Mouse (Mus musculus): ENCODE measurements around the gene Cdpf1. TPM values are rescaled to one million over a fixed set of nuclear protein-coding genes. Genes with fewer than 3 reads are reported as not detected.
"Not testable (repeated sequence)": the region's sequence is repeated elsewhere in the genome, so short reads cannot be mapped to it uniquely, and the experiment has no call there.

Gene Cdpf1
- polyA plus RNA-seq, 1 experiment from 2014 or later, result 25.5 TPM

DNA sequence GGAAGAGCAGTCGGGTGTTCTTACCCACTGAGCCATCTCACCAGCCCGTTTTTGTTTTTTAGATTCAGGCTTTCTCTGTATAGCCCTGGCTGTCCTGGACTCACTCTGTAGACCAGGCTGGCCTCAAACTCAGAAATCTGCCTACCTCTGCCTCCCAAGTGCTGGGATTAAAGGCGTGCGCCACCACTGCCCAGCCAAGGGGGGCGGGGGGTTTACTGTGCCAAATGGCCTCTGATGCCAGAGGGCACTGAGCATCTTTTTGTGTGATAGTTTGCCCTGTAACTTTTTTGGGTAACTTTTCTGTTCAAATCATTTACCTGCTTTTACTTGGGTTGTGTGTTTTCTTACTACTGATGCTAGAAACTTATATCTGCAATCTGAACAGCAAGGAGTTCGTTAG is 32.6 kb downstream of the Cdpf1 start:
- WGBS, result 88% methylated on average over 6 of the region's 6 CpGs
- H3K9me3 ChIP-seq (ENCODE audit: control insufficient read depth, low read length); H3K9ac ChIP-seq (ENCODE audit: low read depth, low read length); ATAC-seq (ENCODE audit: low FRiP score, low TSS enrichment); H3K4me3 ChIP-seq (ENCODE audit: low read length); H3K36me3 ChIP-seq (ENCODE audit: control insufficient read depth, insufficient read depth, low read length); H3K27ac ChIP-seq (ENCODE audit: low read depth, low read length); H3K4me1 ChIP-seq (ENCODE audit: control insufficient read depth, insufficient read depth, low read length); H3K27me3 ChIP-seq (ENCODE audit: control insufficient read depth, insufficient read depth, low read length); H3K4me2 ChIP-seq (replicated peaks; ENCODE audit: low read depth, low read length): not testable (repeated sequence)

DNA sequence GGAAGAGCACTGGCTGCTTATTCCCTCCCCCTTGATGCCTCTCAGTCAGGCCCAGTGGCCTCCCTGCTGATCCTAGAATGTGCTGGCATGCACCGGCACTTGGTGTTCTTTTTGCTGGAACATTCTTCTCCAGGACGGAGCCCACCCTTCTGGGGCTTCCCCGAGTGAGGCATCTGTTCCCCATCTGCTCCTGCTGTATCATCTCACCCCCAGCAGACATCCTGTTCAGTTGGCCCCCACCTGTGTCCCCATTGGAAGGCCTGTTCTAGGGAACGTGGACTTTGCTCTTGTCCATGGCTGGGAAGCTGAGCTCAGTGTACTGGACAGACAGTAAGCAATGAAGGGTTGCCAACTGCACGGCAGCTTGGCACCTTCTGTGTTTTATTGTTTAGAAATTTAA is 34.7 kb downstream of the Cdpf1 start:
- Histone ChIP-seq H3K4me2 (replicated peaks; ENCODE audit: low read depth, low read length) (no peak overlapping the region), H3K27ac (ENCODE audit: low read depth, low read length) (no peak overlapping the region), H3K9ac (ENCODE audit: low read depth, low read length) (no peak overlapping the region), H3K9me3 (ENCODE audit: control insufficient read depth, low read length) (no peaks in the 10 kb centered on the region), H3K4me3 (ENCODE audit: low read length) (no peak overlapping the region), H3K36me3 (ENCODE audit: control insufficient read depth, insufficient read depth, low read length) (no peaks in the 10 kb centered on the region), H3K27me3 (ENCODE audit: control insufficient read depth, insufficient read depth, low read length) (no peaks in the 10 kb centered on the region), H3K4me1 (ENCODE audit: control insufficient read depth, insufficient read depth, low read length) (no peaks in the 10 kb centered on the region)
- WGBS, result 85% methylated on average over 5 of the region's 5 CpGs
- no peak for ATAC-seq (ENCODE audit: low FRiP score, low TSS enrichment)

DNA sequence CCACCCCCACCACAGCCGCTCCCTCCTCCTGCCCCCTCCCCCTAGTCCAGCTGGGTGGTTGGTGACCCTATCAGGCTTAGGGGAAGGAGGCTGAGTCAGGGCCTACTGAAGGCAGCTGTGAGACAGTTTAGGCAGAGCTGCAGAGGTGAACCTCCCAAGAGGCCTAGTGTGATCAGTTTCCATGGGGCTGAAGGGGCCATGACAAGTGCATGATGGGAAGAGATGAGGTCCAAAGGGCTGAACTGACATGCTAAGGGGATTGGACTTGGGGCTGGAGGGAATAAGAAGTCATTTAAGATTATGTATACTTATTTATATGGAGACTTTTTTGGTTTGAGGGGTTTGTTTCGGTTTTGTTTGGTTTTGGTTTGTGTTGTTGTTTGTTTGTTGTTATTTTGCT is 35.3 kb downstream of the Cdpf1 start:
- H3K27me3 ChIP-seq (ENCODE audit: control insufficient read depth, insufficient read depth, low read length), result no peaks in the 10 kb centered on the region
- WGBS, result 72% methylated on average over 2 of the region's 2 CpGs

DNA sequence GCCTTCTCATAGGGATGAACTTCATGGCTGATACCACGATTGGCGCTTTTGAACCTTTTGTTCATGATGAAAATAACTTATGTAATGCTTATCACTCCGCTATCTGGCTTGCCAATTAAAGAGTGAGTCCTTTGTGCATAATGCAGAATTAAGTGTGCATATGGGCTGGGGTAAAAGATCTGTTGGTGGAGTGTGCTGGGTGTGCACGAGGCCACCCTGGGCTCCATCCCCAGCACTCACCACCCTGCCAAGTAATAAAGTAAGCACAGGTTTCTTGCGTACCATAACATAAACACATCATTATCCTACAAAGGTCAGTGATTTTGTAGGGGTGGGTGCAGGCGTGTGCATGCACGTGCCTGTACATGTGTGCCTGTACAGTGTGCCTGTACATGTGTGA is 36.5 kb downstream of the Cdpf1 start:
- no peak overlapping the region for H3K4me3 ChIP-seq (ENCODE audit: low read length)

More for the DNA sequence above, 35.3 kb downstream of the Cdpf1 start:
- no peaks in the 10 kb centered on the region for H3K4me1 ChIP-seq (ENCODE audit: control insufficient read depth, insufficient read depth, low read length)
- no peak overlapping the region for H3K4me2 ChIP-seq (replicated peaks; ENCODE audit: low read depth, low read length)
- no peaks in the 10 kb centered on the region for H3K36me3 ChIP-seq (ENCODE audit: control insufficient read depth, insufficient read depth, low read length)
- no peak overlapping the region for H3K27ac ChIP-seq (ENCODE audit: low read depth, low read length)
- H3K9me3 ChIP-seq (ENCODE audit: control insufficient read depth, low read length), result no peaks in the 10 kb centered on the region
- no peak overlapping the region for H3K9ac ChIP-seq (ENCODE audit: low read depth, low read length)
- no peak overlapping the region for H3K4me3 ChIP-seq (ENCODE audit: low read length)
- no peak for ATAC-seq (ENCODE audit: low FRiP score, low TSS enrichment)

DNA sequence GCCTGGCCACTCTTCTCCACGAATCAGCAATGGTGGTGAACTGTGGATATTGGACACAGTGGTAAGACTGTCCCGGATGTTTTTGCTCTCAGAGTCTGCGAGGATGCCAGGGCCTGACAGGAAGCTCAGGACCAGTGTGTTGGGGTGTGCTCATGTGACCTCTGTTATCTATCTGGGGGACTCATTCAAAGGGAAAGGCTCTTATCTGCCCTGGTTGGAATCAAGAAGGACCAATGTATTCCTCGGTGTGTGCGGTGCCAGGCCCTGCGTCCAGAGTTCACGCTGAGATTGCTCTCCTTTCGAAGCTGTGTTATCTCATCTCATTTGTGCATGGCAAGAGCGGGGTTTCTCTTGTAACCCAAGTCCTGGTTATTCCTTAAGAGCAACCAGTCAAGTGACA is 37.1 kb downstream of the Cdpf1 start:
- no peaks in the 10 kb centered on the region for H3K9me3 ChIP-seq (ENCODE audit: control insufficient read depth, low read length)
- H3K27me3 ChIP-seq (ENCODE audit: control insufficient read depth, insufficient read depth, low read length), result no peaks in the 10 kb centered on the region
- 89% methylated on average over 9 of the region's 9 CpGs for WGBS
- no peak overlapping the region for H3K27ac ChIP-seq (ENCODE audit: low read depth, low read length)
- H3K4me3 ChIP-seq (ENCODE audit: low read length), result no peak overlapping the region
- ATAC-seq (ENCODE audit: low FRiP score, low TSS enrichment), result no peak
- no peak overlapping the region for H3K9ac ChIP-seq (ENCODE audit: low read depth, low read length)
- no peaks in the 10 kb centered on the region for H3K36me3 ChIP-seq (ENCODE audit: control insufficient read depth, insufficient read depth, low read length)
- H3K4me1 ChIP-seq (ENCODE audit: control insufficient read depth, insufficient read depth, low read length), result no peaks in the 10 kb centered on the region
- H3K4me2 ChIP-seq (replicated peaks; ENCODE audit: low read depth, low read length), result no peak overlapping the region

More for the DNA sequence above, 36.5 kb downstream of the Cdpf1 start:
- Histone ChIP-seq H3K9ac (ENCODE audit: low read depth, low read length) (no peak overlapping the region), H3K36me3 (ENCODE audit: control insufficient read depth, insufficient read depth, low read length) (no peaks in the 10 kb centered on the region), H3K9me3 (ENCODE audit: control insufficient read depth, low read length) (no peaks in the 10 kb centered on the region), H3K4me1 (ENCODE audit: control insufficient read depth, insufficient read depth, low read length) (no peaks in the 10 kb centered on the region), H3K4me2 (replicated peaks; ENCODE audit: low read depth, low read length) (no peak overlapping the region), H3K27ac (ENCODE audit: low read depth, low read length) (no peak overlapping the region), H3K27me3 (ENCODE audit: control insufficient read depth, insufficient read depth, low read length) (no peaks in the 10 kb centered on the region)
- 87% methylated on average over 7 of the region's 7 CpGs for WGBS
- no peak for ATAC-seq (ENCODE audit: low FRiP score, low TSS enrichment)

DNA sequence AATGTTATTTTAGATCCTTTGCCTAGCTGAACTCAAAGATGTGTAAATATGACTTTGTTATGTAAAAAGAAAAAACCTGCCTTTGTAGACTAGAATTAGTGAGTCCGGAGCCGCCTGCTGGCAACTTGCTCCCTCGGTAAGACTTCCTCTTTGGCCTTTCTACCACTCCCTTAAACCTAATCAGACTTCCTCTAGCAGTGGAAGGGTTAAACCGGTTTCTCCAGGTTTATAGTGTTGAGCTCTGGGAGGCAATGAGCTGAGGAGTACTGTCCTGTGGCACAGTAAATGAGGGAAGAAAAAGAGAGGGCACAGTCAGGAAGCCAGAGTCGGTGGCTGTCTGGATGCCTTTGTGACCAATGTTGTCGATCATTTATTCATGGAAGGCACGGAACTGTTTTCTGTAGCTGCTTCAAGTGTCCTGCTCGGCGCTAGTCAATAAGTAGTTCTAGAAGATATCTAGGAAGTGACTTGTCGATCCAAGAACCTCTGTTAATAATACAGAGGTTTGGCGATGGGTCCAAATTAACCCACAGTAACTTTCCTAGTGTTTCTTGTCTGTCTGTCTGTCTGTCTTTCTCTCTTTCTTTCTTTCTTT is 39.3 kb downstream of the Cdpf1 start:
- no peak; the same call in 1 of the 2 replicates for ATAC-seq (ENCODE audit: low FRiP score, low TSS enrichment)

DNA sequence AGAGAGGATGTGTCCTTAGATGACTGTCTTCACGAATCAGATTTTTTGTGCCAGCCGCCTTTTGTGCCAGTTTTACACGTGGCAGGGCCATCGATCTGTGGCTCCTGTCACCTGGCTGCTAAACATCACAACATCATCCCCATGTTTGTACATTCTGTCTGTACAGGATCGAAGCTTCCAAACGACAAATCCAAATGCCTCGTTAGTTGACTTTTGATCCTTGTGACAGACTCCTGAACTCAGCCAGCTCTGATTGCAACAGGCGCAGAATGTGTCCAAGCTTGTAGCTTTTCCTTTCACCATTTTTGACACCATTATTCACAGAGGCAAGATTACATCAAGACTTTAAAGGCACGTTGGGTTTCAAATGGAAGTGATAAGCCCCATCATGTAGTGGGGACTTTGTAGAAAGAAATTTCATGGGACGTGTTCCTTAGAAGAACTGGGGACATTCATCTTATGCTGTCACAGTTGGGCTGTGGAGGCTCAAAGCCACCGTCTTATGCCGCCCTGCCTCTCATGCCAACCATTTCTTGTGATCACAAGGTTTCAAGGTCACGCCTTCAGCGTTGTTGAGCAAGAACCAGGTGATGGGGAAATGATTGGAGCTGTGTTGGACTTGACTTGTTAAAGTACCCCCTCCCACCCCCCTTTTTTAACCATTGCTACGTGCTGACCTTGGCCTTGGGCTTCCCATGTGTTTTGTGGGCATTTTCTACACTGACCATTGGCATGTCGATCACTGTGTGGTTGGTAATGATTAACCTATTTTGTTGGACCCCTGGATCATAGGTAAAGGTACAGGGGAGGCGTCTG is 40.0 kb downstream of the Cdpf1 start:
- 83% methylated on average over 17 of the region's 17 CpGs for WGBS
- no peak overlapping the region for H3K4me2 ChIP-seq (replicated peaks; ENCODE audit: low read depth, low read length)
- no peaks in the 10 kb centered on the region for H3K36me3 ChIP-seq (ENCODE audit: control insufficient read depth, insufficient read depth, low read length)
- no peak overlapping the region for H3K9ac ChIP-seq (ENCODE audit: low read depth, low read length)
- H3K9me3 ChIP-seq (ENCODE audit: control insufficient read depth, low read length), result no peaks in the 10 kb centered on the region
- H3K27ac ChIP-seq (ENCODE audit: low read depth, low read length), result no peak overlapping the region
- ATAC-seq (ENCODE audit: low FRiP score, low TSS enrichment), result no peak
- no peak overlapping the region for H3K4me3 ChIP-seq (ENCODE audit: low read length)
- H3K4me1 ChIP-seq (ENCODE audit: control insufficient read depth, insufficient read depth, low read length), result no peaks in the 10 kb centered on the region
- H3K27me3 ChIP-seq (ENCODE audit: control insufficient read depth, insufficient read depth, low read length), result 0 out of 2 replicates have a peak, but pooled peaks cover 2% of the 10 kb centered on the region

More for the DNA sequence above, 39.3 kb downstream of the Cdpf1 start:
- Histone ChIP-seq H3K27ac (ENCODE audit: low read depth, low read length) (no peak overlapping the region), H3K9me3 (ENCODE audit: control insufficient read depth, low read length) (no peaks in the 10 kb centered on the region), H3K36me3 (ENCODE audit: control insufficient read depth, insufficient read depth, low read length) (no peaks in the 10 kb centered on the region), H3K4me3 (ENCODE audit: low read length) (no peak overlapping the region), H3K27me3 (ENCODE audit: control insufficient read depth, insufficient read depth, low read length) (0 out of 2 replicates have a peak, but pooled peaks cover 2% of the 10 kb centered on the region), H3K4me2 (replicated peaks; ENCODE audit: low read depth, low read length) (no peak overlapping the region), H3K4me1 (ENCODE audit: control insufficient read depth, insufficient read depth, low read length) (no peaks in the 10 kb centered on the region), H3K9ac (ENCODE audit: low read depth, low read length) (no peak overlapping the region)
- 73% methylated on average over 11 of the region's 11 CpGs for WGBS

DNA sequence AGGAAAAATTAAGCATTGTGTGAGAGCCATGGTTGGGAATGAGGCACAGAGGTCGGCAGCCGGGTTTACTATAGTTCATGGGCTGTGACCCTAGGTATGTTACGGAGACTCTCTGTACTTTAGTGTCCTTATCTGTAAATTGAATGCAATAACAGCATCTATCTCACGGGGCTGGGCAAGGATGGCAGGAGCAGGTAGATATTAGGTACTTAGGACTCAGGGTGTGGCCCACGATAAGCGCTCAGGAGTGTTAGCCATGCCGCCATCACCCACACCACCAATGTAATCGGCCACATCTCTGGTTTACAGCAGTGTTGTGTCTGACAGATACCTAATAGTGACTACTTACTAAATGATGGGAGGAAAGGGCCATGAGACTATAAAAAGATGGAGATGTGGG is 42.5 kb downstream of the Cdpf1 start:
- H3K9ac ChIP-seq (ENCODE audit: low read depth, low read length), result no peak overlapping the region
- WGBS, result 90% methylated on average over 8 of the region's 8 CpGs
- no peaks in the 10 kb centered on the region for H3K36me3 ChIP-seq (ENCODE audit: control insufficient read depth, insufficient read depth, low read length)
- no peak overlapping the region for H3K4me3 ChIP-seq (ENCODE audit: low read length)
- no peak overlapping the region for H3K4me2 ChIP-seq (replicated peaks; ENCODE audit: low read depth, low read length)
- ATAC-seq (ENCODE audit: low FRiP score, low TSS enrichment), result no peak
- no peak overlapping the region for H3K27ac ChIP-seq (ENCODE audit: low read depth, low read length)
- H3K4me1 ChIP-seq (ENCODE audit: control insufficient read depth, insufficient read depth, low read length), result no peaks in the 10 kb centered on the region
- H3K9me3 ChIP-seq (ENCODE audit: control insufficient read depth, low read length), result no peaks in the 10 kb centered on the region
- 0 out of 2 replicates have a peak, but pooled peaks cover 2% of the 10 kb centered on the region for H3K27me3 ChIP-seq (ENCODE audit: control insufficient read depth, insufficient read depth, low read length)

DNA sequence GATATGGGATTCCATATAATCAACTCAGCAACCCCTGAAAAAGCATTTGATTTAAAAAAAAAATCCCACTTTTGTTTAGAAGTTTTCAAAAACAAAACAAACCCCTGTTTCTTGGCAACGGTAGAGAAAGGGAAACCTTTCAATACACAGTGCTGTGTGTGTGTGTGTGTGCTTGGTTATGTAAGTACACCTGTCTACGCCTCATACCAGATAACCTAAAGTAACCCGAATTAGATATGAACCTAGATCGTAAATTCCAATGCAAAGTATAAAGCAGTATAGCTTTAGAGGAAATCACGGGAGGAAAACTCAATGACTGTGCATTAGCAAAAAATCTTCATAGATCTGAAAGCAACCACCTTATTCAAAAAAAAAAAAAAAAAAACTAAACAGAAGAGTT is 44.8 kb downstream of the Cdpf1 start:
- H3K36me3 ChIP-seq (ENCODE audit: control insufficient read depth, insufficient read depth, low read length), result no peaks in the 10 kb centered on the region
- H3K9ac ChIP-seq (ENCODE audit: low read depth, low read length), result no peak overlapping the region
- H3K4me2 ChIP-seq (replicated peaks; ENCODE audit: low read depth, low read length), result no peak overlapping the region
- H3K4me3 ChIP-seq (ENCODE audit: low read length), result no peak overlapping the region
- H3K4me1 ChIP-seq (ENCODE audit: control insufficient read depth, insufficient read depth, low read length), result no peaks in the 10 kb centered on the region
- no peak for ATAC-seq (ENCODE audit: low FRiP score, low TSS enrichment)
- 0 out of 2 replicates have a peak, but pooled peaks cover 2% of the 10 kb centered on the region for H3K27me3 ChIP-seq (ENCODE audit: control insufficient read depth, insufficient read depth, low read length)
- H3K27ac ChIP-seq (ENCODE audit: low read depth, low read length), result no peak overlapping the region
- WGBS, result 90% methylated on average over 5 of the region's 5 CpGs
- no peaks in the 10 kb centered on the region for H3K9me3 ChIP-seq (ENCODE audit: control insufficient read depth, low read length)

Data from kidney, embryonic 14.5 days (tissue).